Mouse (Mus musculus): Measurements from ENCODE around the gene Mrpl17.

Mrpl17 gene

DNA sequence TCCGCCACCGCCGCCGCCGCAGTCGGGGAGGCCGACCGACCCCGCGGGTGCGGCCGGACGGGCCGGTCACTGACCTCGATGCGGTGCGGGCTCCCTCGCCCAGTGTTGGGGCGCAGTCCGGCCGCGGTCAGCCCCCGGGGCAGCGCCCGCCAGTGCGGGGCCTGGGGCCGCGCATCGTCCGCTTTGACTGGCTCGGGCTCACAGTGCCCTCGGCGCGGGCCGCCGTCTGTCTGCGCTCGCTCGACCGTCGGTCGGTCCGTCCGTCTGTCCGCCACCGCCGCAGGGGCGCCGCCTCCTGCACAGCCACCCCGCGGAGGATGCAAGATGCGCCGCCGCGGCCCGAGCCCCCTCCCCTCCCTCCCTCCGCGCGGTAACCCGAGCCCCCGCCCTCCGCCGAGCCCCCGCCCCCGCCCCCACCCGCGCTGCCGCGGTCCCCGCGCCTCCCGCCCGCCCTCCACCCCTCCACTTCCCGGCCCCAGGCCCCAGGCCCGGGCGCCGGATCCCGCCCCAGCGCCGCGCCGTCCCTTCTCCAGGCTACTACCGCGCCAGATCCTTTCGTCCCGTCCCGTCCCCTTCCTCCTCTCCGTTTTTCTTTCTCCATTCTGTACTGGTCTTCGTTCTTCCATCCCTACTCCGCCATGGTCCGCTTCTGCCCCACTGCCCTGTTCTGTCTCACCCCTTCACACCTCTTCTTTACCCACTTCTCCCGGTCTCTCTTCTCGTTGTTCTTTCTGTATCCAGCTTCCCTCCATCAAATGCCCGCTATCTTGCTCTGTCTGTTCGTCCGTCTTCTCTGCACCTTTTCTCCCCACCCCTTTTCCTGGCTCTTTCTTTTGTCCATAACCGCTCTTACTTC is 23.4 kb downstream of the Mrpl17 start, which contains the start of gene Dchs1:
Gene Dchs1, minus strand, starts transcription at position 370 of the 856 bp plus-strand sequence.
- in situ Hi-C loops (cut with MboI, MseI) = no loop called here

DNA sequence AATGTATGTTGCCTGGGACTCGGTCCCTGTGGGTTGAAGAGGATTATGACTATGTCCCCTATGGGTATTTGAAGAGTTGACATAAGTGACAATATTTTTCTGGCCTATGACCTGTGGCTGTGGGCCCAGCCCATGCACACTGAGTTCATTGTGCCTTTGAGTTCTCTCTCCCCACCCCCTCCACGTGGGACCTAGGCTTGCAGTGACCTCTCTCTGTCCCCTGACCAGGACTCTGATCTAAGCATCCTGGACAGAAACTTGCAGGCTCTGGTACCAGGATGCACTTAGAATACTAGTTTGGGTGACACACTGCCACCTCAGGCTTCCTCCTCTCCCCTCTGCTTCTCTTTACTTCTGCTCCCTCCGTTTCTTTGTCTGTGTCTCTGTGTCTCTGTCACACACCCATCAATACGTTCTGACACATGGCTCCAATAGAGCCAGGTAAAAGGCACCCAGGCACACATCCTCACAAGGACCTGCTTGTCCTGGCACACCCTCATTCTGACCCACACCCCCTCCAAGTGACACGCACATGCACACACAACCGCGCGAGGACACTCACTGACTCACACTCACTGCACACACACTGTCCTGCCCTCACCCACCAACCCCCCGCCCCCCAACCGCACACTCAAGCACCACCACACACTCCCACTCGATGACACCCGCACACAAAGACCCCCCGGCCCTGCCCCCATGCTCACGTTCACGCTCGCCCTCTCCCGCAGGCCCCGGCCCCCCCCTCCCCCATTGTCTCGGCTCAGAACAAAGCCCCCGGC is 24.2 kb downstream of the Mrpl17 start:
- in situ Hi-C loops (cut with MboI, MseI) = no loop called here

DNA sequence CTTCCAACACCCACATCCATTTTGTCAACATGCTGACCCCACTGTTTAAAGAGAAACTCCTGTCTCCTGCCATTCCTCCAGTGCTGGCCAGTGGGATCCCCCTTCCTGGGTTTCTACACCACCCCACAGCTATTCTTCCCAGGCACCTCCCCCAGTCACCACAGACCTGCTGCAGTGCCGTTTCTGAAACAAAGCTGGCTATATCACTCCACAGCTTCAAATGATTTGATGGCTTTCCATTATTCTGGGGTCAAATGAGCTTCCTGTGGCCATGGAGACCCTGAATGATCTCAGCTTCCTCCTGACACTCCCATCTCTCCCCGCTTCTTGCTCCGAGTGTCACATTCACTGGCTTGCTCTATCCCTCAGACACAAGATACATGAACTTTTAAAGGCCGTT is 26.3 kb downstream of the Mrpl17 start:
- in situ Hi-C loops (cut with MboI, MseI) = no loop called here

DNA sequence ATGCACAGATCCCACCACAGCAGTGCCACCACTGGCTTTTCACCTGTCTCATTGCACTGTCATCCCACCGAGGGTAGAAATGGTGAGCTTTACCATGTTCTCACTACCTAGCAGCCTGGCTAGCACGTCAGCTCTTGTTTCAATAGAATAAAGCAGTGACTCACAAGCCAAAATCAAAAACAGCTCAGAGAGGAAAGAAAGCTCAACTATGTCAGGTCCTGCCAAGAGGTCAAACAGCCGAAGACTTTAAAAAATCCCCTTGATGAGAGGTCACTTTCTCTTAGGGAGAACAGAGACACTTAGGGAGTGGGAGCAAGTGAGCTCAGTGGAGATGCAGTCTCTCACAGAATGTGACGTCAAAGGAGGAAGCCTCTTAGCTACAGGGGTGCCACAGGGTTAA is 27.0 kb downstream of the Mrpl17 start:
- in situ Hi-C loops (cut with MboI, MseI) = no loop called here

DNA sequence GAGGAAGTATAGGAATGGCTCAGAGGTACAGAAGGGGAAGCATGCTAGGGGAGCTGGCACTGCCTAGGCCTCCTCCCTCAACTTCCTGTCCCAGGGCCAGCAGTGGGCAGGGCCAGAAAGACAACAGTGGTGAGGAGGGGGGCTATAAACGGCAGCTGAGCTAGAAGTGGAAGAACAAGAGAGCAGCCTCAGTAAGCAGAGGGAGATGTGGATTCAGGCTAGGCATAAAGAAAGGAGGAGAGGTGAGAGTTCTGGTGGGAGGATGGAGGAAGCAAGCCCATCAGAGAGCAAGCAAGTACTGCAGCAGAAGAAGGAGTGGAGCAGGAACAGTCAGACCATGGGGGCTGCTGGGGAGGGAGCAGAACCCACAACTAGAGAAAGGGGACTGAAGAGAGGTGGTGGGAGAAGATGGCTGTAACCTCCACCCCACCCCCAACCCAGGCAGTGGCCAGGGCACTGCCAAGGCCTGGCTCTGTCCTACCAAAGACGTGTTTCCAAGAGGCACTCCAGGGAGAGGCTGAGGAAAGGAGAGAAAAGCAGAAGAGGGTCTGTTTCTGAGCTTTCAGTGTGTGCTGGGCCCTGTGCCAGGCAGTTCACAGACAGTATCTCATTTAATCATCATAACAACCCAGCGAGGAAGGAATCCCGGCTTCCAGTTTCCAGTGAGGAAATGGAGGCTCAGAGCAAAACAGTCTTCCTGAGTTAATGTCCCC is 32.2 kb downstream of the Mrpl17 start:
- in situ Hi-C loops (cut with MboI, MseI) = no loop called here

DNA sequence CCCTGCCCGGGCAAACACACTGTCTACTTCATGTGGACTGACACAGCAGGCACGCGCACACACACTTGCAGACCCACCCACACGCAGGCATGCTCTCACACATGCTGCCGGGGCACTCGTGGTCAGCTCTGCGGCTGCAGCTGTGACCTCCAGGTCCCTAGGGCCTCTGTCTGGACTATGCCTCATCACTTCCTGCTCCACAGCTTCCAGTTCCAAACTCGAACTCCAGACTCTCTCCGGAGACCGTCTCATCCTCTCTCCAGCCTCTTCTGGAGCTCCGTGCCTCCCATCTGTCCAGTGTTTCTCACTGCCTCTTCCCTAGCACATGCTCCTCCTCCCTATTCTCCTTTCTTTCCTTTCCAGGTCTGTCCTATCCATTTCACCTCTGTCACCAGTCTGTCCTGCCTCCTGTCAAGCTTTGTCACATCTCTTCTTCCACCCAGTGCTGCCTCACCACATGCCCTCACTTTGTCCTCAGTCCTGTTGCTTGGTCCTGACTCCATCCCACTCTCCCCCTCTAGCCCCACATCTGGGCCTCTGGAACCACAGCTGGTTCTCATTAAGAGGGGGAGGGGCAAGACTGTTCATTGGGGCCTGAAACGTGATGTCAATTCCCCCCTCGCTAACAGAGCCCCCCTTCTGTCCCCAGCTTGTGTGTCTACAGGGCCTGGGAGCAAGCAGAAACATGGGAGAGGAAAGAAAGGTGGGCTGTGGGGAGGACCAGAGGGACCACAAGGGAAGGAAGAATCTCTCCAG is 32.9 kb downstream of the Mrpl17 start:
- in situ Hi-C loops (cut with MboI, MseI) = no loop called here

DNA sequence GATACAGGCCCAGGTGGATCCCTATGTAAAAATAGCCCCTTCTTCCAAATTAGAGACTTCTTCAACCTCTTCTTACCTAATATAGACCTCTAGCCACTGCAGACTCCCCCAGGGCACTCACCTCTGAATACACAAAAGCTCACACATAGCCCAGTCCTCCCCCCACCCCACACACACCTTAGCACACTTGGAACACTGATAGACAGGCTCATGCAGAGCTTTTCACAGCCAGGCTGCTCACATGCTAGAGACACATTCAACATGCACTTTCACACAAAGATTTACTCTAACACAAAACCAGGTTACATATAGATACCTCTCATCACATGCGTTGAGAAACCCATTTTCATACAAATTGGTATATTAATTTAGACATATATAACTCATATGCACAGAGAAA is 33.6 kb downstream of the Mrpl17 start:
- in situ Hi-C loops (cut with MboI, MseI) = no loop called here

DNA sequence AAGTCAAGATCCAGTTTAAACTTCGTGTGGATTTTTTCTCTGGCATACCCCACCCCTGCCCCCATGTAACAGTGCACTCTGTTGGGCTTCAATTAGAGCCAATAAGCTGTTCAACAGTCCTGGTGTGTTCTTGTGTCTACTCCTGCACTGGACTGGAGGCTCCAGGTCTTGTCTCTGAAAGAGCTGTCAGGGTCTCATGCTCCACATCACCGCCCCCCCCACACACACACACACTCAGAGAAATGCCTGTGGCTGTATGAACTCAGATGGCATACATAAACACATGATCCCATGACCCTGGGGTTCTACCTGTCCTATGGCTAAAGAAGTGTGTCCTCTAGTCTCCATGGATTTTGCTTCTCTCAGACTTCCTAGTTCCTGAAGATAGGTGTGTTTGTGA is 34.9 kb downstream of the Mrpl17 start:
- in situ Hi-C loops (cut with MboI, MseI) = no loop called here

DNA sequence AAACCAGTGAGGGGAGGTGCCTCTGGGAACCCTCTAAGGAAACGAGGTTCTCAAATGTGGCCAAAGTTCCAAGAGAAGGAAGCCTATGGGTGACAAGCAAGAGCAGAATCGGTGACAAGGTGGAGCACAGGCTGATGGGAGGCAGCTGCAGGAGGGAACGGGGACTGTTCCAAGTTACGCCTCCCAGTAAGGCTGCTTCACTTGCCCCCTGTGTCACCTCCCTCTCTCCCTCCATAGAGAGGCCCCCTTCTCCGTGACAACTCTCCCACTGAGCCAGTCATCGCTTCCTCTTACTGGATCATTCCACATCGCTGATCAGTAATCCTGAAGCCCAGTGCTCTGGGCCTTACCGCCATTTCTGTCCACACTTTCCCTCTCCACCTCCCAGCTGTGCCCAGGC is 36.2 kb downstream of the Mrpl17 start:
- in situ Hi-C loops (cut with MboI, MseI) = no loop called here

DNA sequence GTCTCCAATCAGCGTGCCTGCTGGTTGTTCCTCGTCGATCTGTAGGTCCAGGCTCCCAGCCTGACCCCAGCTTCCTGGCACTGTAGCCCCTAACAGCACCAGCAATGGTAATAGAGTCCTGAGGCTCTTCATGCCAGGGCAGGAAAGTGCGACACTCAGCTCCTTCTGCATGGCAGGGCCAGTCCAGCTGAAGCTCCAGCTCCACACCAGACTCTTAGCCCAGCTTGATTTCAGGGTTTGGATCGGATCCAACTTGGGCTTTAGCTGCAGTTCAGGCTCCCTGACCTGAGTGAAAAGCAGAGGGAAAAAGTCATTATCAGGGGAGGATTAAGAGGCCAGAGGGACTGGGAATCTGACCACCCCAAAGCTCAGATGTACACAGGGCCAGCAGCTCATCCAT is 37.9 kb downstream of the Mrpl17 start:
- in situ Hi-C loops (cut with MboI, MseI) = no loop called here

DNA sequence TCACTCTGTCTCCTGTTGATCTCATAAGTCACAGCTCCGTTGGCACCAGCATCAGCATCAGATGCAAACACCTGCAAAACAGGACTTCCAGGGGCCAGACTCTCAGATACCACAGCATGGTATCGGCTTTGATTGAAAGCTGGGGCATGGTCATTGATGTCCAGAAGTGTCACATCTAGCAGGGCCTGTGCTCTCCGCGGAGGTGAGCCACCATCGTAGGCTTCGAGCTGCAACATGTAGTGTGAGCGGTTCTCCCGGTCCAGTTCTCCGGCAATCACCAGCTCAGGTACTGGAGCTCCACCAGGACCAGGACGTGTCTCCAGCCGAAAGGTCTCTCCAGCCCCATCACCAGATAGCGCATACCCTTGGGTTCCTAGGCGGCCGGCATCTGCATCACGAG is 38.6 kb downstream of the Mrpl17 start:
- in situ Hi-C loops (cut with MboI, MseI) = no loop called here

DNA sequence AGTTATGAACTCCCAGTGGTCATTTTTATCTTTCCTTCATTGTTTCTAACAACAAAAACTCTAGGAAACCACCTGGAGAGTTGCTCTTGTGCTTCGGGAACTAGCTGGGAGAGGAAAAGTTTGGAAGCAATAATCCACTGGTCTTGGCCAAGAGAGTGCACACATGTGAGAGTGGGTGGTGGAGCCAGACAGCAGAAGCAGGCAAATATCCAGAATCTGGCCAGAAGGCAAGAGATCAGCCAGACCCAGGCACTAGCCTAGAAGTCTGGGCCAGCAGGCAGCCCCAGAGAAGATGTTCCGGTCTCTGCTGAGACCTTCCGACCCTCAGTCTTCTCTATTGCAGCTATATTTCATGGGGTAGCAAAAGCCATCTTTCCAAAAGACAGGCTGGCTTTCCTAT is 40.9 kb downstream of the Mrpl17 start:
- in situ Hi-C loops (cut with MboI, MseI) = no loop called here

DNA sequence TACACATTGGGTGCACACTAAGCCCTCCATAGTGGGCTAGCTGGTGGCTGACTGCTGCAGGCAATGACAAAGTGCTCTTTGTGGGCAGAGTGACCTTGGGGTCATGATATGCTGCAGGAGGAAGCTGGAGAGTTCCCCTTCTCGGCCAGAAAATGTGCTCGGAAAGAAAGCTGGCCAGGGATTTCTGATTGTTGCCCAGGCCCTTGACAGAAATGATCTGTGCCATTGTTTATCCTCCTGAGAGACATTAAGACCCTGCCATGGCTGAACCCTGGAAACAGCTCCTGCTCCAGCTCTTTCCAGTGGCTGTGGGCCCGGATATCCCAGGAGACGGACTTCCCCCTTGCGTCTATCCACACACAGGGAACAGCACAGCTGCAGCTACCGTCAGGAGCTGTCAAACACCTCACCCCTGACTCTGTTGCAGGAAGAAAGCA is 43.2 kb downstream of the Mrpl17 start:
- in situ Hi-C loops (cut with MboI, MseI) = no loop called here

DNA sequence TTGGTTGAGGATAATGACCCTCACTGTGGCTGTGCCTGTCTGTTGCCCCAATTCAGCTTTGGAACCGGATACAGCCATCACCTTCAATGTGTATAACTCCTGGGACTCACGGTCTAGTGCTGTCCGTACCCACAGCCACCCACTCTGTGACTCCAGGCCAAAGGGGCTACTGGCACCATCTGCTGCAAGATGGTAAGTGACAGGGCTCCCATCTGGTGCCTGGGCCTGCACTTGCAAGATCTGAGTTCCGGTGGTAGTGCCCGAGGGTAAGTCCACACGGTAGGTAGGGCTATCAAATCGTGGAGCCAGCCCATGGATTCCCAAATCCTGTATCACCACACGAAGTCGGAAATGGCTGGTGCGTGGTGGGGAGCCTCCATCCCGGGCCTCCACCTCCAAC is 46.6 kb downstream of the Mrpl17 start:
- in situ Hi-C loops (cut with MboI, MseI) = no loop called here

DNA sequence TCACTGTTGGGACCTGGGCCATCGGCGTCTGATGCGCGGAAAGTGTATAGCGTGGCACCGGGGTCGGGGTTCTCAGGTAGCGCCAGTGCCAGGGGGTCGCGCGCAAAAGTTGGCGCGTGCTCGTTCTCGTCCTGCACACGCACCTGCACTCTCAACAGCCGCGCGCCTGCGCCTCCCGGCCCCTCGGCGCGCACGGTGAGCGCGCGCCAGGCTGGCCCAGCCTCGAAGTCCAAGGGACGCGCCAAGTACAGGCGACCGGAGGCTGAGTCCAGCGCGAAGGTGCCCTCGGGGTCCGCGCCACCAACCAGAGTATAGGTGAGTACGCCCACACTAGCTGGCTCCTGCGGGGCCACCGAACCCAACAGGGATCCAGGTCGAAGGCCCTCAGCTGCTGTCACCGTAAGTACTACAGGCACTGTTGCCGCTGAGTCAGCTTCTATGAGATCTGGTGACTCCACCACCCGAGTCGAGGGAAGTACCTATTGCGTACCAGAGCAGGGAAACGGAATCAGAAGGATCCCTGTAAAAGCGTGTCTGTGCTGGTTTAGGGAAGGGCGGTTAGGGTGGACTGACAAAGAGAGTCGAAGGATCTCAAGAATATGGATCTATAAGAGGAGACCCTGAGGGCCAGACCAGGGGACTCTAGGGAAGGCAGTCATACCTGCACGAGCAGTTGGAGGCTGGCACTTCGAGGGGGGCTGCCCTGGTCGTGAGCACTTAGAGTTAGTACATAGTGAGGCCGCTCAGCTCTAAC is 48.2 kb downstream of the Mrpl17 start:
- in situ Hi-C loops (cut with MboI, MseI) = no loop called here

DNA sequence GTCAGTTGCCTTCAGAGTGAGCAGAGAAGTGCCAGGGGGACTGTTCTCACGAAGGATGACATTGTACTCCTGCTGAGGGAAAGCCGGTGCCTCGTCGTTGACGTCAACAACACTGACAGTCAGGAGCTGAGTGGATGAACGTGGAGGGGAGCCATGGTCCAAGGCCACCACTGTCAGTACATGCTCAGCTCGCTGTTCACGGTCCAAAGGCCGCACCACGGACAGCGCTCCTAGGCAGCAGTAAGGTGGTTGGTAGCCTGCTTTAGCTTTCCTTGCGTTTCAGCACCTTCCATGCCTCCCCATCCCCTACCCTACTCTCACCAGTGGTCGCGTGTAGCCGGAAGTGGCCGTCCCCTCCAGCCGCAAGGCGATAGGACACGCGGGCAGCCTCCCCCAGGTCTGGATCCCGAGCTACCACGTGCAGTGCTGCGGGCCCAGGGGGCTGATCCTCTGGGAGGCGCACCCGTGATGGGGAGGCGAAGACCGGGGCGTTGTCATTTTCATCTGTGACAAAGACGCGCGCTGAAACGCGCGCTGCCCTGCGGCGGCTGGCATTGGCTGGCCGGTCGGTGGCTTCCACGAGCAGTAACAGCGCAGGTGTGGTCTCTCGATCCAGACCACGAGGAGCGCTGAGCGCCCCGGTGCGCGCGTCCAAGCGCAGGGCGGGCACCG is 49.0 kb downstream of the Mrpl17 start:
- in situ Hi-C loops (cut with MboI, MseI) = no loop called here

DNA sequence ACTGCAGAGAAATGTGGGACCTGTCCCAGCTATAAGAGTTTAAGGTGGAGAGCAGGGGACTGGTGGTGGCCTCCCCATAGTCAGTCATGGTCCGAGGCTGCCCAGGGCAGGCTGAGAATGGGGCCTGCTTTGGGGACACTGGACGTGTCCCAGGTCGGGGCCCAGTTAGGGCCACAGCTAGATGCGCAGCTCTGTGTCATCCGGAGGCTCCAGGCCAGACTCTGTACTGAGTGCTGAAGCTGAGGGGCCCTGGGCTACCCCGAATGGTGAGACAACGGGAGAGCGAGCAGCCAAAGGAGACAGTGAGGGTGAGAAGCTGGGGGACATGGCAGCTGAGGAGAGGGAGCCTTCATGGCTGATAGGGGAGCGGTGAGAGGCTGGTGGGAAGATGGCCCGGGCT is 57.6 kb downstream of the Mrpl17 start:
- in situ Hi-C loops (cut with MboI, MseI) = no loop called here

All from regulatory T cell (primary cell).